Mouse (Mus musculus): ENCODE data around the gene Gm9817.
A peak's percentile ranks its signal among the peaks of the same experiment; 100 is the strongest.

Gm9817 gene

GRCm38 (mm10) chr13:45089846-45090245, 11.4 kb downstream of the Gm9817 start:
- no peak for DNase-seq (ENCODE audit: low spot score in 2 of 2)

- no peak for DNase-seq (ENCODE audit: low spot score in 2 of 2)
These were observed 14.3 kb downstream of the Gm9817 start for GRCm38 (mm10) chr13:45092816-45093215.

- DNase-seq (ENCODE audit: low spot score in 2 of 2) = no peak
These were observed 16.5 kb downstream of the Gm9817 start for GRCm38 (mm10) chr13:45095028-45095427.

- DNase-seq (ENCODE audit: low spot score in 2 of 2) = no peak
These were observed 21.2 kb downstream of the Gm9817 start for GRCm38 (mm10) chr13:45099582-45100229.

GRCm38 (mm10) chr13:45106480-45106879, 28.0 kb downstream of the Gm9817 start:
- DNase-seq (ENCODE audit: low spot score in 2 of 2) = no peak

- peak in 1 of 2 experiments; percentile 24 for DNase-seq (ENCODE audit: low spot score in 2 of 2)
These were observed 30.4 kb downstream of the Gm9817 start for GRCm38 (mm10) chr13:45108851-45109390.

GRCm38 (mm10) chr13:45118375-45118774, 39.9 kb downstream of the Gm9817 start:
- DNase-seq (ENCODE audit: low spot score in 2 of 2) = no peak

- DNase-seq (ENCODE audit: low spot score in 2 of 2) = no peak
These were observed 40.3 kb downstream of the Gm9817 start for GRCm38 (mm10) chr13:45118822-45119221.

All from frontal cortex, postnatal 10 days (tissue).